Mouse (Mus musculus): Measurements from ENCODE around the gene Ackr2.

GRCm38 (mm10) chr9:121881301-121881700 lies 16.9 kb upstream of the Ackr2 start:
- TF ChIP-seq CTCF (IDR thresholded peaks at IDR 0.05; ENCODE audit: low read depth) = peak; percentile 48
- TF ChIP-seq EP300 (optimal IDR thresholded peaks at IDR 0.05) = no peak
